Mouse (Mus musculus) CD8-positive naive resting alpha-beta T cell, adult 2 months (primary cell): ENCODE measurements around the gene Tln1.

ENCODE experiments used
- DNase-seq, 2 experiments: peaks; one replicate each; pipeline ENCODE4 v3.0.0; 2022; ENCODE audit warnings: low read depth in 2 of 2, low spot score in 2 of 2

The Tln1 gene

GRCm38 (mm10) chr4:43547160-43547559, 15.3 kb downstream of the Tln1 start:
- DNase-seq = no peak

GRCm38 (mm10) chr4:43546375-43547047, 16.0 kb downstream of the Tln1 start:
- DNase-seq = no peak

- no peak for DNase-seq
Measured at GRCm38 (mm10) chr4:43542044-43542443, 20.4 kb downstream of the Tln1 start.

GRCm38 (mm10) chr4:43536031-43536430, 26.5 kb downstream of the Tln1 start:
- no peak for DNase-seq

- no peak for DNase-seq
Measured at GRCm38 (mm10) chr4:43535628-43536027, 26.9 kb downstream of the Tln1 start.

- DNase-seq = no peak
Measured at GRCm38 (mm10) chr4:43533270-43533669, 29.2 kb downstream of the Tln1 start.

- peak; percentile 72 to 80 for DNase-seq
Measured at GRCm38 (mm10) chr4:43530581-43530980, 31.9 kb downstream of the Tln1 start.

GRCm38 (mm10) chr4:43530081-43530501, 32.4 kb downstream of the Tln1 start:
- no peak for DNase-seq

GRCm38 (mm10) chr4:43528487-43528886, 34.0 kb downstream of the Tln1 start:
- DNase-seq = no peak

GRCm38 (mm10) chr4:43527880-43528279, 34.6 kb downstream of the Tln1 start:
- no peak for DNase-seq

GRCm38 (mm10) chr4:43519956-43520355, 42.5 kb downstream of the Tln1 start:
- DNase-seq = peak; percentile 77 to 81

- no peak for DNase-seq
Measured at GRCm38 (mm10) chr4:43519551-43519950, 42.9 kb downstream of the Tln1 start.

GRCm38 (mm10) chr4:43515764-43516708, 46.5 kb downstream of the Tln1 start:
- DNase-seq = no peak

GRCm38 (mm10) chr4:43513791-43514190, 48.7 kb downstream of the Tln1 start:
- no peak for DNase-seq

- no peak for DNase-seq
Measured at GRCm38 (mm10) chr4:43513300-43513699, 49.2 kb downstream of the Tln1 start.

- DNase-seq = no peak
Measured at GRCm38 (mm10) chr4:43512653-43513052, 49.8 kb downstream of the Tln1 start.

GRCm38 (mm10) chr4:43511675-43512454, 50.6 kb downstream of the Tln1 start:
- DNase-seq = no peak

GRCm38 (mm10) chr4:43509109-43509508, 53.4 kb downstream of the Tln1 start:
- no peak for DNase-seq

GRCm38 (mm10) chr4:43508666-43508997, 53.9 kb downstream of the Tln1 start:
- peak; percentile 49 to 64 for DNase-seq

GRCm38 (mm10) chr4:43507938-43508665, 54.4 kb downstream of the Tln1 start:
- DNase-seq = no peak
